Mouse (Mus musculus) macrophage (primary cell): ENCODE data around the gene Aco1. TPM values are rescaled to one million over a fixed set of nuclear protein-coding genes. Genes with fewer than 3 reads are reported as not detected.

Source experiments
- H3K27ac ChIP-seq: fragments of 350-480 bp; formaldehyde crosslinking; 2 replicates; pipeline ENCODE4 v1.9.0; 2021
- H3K36me3 ChIP-seq: fragments of 350-480 bp; formaldehyde crosslinking; 2 replicates; pipeline ENCODE4 v1.9.0; 2021; ENCODE audit errors: inconsistent target
- H3K4me3 ChIP-seq: fragments of 350-480 bp; formaldehyde crosslinking; 2 replicates; pipeline ENCODE4 v1.9.0; 2021; ENCODE audit errors: inconsistent target
- H3K79me2 ChIP-seq: fragments of 350-480 bp; formaldehyde crosslinking; 2 replicates; pipeline ENCODE4 v1.9.0; 2021; ENCODE audit errors: inconsistent target
- WGBS: methylation state at CpG from one replicate; pipeline ENCODE4 v1.1.7; 2026; ENCODE audit warnings: inconsistent platforms; ENCODE audit not compliant: missing documents; 5-methylcytosine and 5-hydroxymethylcytosine counted together
- polyA plus RNA-seq: library from polyadenylated mRNA; stranded (reverse); fragments of 250-400 nt; gene quantifications from 3 replicates; pipeline ENCODE4 v1.2.4, GENCODE M21; 2018; ENCODE audit warnings: inconsistent platforms

The Aco1 gene
- polyA plus RNA-seq, 1 experiment from 2014 or later: 41.5 TPM

DNA sequence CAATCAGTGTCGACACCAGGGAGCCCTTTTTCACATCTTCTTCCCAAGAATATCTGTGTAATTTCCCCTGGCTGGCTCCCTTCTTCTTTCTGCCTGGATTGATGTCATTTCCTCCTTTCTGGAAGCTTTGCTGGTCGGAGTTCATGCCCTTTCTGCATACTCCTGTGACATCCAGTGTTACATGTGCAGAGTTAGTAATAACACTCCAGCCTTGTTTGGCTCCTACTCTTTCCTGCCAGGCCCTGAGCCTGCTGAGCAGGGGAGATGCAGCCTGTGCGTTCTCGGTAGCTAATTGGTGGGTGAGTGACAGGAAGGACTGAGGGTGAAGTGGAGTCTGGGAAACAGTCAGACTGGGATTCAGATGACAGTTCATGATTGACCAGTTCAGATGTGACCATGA lies 31.4 kb downstream of the Aco1 start:
- no peak overlapping the region for H3K27ac ChIP-seq
- 94% methylated on average over 4 of the region's 4 CpGs for WGBS
- no peaks in the 10 kb centered on the region for H3K79me2 ChIP-seq
- H3K36me3 ChIP-seq: peaks cover 39% of the 10 kb centered on the region
- H3K4me3 ChIP-seq: no peak overlapping the region

DNA sequence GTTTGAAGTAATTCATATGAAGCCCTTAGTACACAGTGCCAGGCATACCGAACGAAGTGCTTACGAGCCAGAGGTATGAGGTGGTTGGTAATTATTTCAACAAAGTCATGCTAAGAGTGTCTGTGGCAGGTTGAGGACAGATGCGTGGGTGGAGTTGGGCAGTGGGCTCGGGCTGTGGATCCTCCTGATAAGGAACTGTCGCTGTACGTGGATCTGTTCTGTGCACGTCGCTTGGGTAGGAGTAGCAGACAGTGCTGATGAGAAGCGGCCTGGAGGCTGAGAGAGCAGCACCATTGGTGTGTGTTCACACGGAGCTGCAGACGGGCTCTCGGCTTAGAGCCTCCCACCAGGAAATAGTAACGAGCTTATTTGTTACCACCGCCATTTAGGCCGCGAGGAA lies 35.7 kb downstream of the Aco1 start:
- H3K27ac ChIP-seq: no peak overlapping the region
- no peaks in the 10 kb centered on the region for H3K79me2 ChIP-seq
- peaks cover 70% of the 10 kb centered on the region for H3K36me3 ChIP-seq
- H3K4me3 ChIP-seq: no peak overlapping the region
- WGBS: 88% methylated on average over 17 of the region's 17 CpGs

- WGBS: 93% methylated on average over 5 of the region's 6 CpGs
- no peak overlapping the region for H3K4me3 ChIP-seq
- no peaks in the 10 kb centered on the region for H3K79me2 ChIP-seq
- H3K27ac ChIP-seq: no peak overlapping the region
- H3K36me3 ChIP-seq: peaks cover 83% of the 10 kb centered on the region
Measured at GRCm38 (mm10) chr4:40180046-40180445, 37.2 kb downstream of the Aco1 start.

DNA sequence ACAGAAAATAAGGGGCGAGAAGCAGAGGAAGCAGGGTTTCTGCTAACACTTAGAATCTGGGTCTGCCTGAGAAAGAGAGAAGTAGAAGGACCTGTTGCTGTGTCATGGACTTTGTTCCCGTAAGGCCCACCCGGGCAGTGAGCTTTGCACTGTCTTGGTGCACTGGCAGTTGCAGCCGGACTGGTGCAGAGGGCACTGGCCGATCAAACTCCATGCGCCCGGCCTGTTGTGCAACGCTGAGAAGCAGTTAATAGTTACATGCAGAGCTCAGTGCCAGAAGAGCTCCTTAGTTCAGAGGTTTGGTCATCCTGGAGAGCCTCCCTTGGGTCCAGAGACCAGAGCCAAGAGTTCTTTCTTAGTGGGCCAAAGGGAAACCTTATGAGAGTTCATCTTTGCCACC lies 38.8 kb downstream of the Aco1 start:
- 93% methylated on average over 8 of the region's 8 CpGs for WGBS

DNA sequence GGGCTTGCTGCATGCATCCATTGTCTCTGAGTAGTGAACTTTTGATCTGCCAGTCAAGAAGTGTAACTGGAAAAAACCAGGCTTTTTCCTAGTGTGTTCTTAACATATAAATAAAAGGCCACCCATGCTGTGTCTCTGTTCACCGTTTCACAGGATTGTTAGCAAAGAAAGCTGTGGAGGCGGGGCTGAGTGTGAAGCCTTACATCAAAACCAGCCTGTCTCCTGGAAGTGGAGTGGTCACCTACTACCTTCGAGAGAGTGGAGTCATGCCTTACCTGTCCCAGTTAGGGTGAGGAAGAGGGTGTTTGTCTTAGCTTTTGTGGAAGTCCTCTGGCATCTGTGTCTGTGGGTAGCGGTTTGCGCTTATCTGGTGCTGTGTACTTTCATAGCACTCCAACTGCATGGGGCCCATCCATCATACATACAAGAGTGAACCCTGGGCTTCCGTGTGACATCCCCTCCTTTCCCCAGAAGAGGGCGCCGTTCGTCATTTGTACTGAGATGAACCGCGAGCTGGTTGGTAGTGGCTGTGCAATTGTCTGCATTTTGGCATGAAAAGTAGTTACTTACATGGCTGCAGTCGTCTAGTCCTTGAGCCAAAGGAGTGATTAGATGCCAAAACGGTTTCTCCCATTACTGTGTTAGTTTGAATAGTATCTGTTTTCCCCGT lies 39.9 kb downstream of the Aco1 start:
- Histone ChIP-seq H3K4me3 (no peak overlapping the region), H3K36me3 (peaks cover 84% of the 10 kb centered on the region), H3K79me2 (no peaks in the 10 kb centered on the region), H3K27ac (no peak overlapping the region)
- WGBS: 54% methylated on average over 14 of the region's 14 CpGs

More for the DNA sequence above, 38.8 kb downstream of the Aco1 start:
- no peak overlapping the region for H3K4me3 ChIP-seq
- H3K27ac ChIP-seq: no peak overlapping the region
- H3K79me2 ChIP-seq: no peaks in the 10 kb centered on the region
- peaks cover 83% of the 10 kb centered on the region for H3K36me3 ChIP-seq

- 98% methylated on average over 6 of the region's 6 CpGs for WGBS
- Histone ChIP-seq H3K79me2 (no peaks in the 10 kb centered on the region), H3K36me3 (peaks cover 84% of the 10 kb centered on the region), H3K4me3 (no peak overlapping the region), H3K27ac (no peak overlapping the region)
Measured at GRCm38 (mm10) chr4:40183781-40184180, 40.9 kb downstream of the Aco1 start.

GRCm38 (mm10) chr4:40184470-40184869 lies 41.6 kb downstream of the Aco1 start:
- 96% methylated on average over 5 of the region's 5 CpGs for WGBS
- Histone ChIP-seq H3K79me2 (no peaks in the 10 kb centered on the region), H3K27ac (no peak overlapping the region), H3K36me3 (peaks cover 88% of the 10 kb centered on the region), H3K4me3 (no peak overlapping the region)

DNA sequence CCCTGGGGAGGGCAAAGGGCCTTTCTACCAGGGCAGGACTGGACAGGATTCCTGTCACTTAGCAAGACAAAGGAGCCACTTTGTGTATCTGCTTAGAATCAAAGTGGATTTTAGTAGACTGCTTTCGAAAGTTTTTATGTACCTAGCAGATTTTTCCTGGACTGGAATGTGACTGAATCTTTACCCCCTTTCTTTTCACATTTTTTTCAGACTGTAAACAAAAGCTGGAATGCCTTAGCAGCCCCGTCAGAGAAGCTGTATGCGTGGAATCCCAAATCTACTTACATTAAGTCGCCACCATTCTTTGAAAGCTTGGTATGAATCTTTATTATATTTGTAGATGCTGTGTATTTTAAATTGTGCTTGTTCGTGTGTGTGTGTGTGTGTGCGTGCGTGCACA lies 45.1 kb downstream of the Aco1 start:
- no peak overlapping the region for H3K4me3 ChIP-seq
- no peak overlapping the region for H3K27ac ChIP-seq
- no peaks in the 10 kb centered on the region for H3K79me2 ChIP-seq
- 93% methylated on average over 7 of the region's 7 CpGs for WGBS
- H3K36me3 ChIP-seq: peaks cover 76% of the 10 kb centered on the region

- no peak overlapping the region for H3K27ac ChIP-seq
- no peak overlapping the region for H3K4me3 ChIP-seq
- peaks cover 65% of the 10 kb centered on the region for H3K36me3 ChIP-seq
- no peaks in the 10 kb centered on the region for H3K79me2 ChIP-seq
- 85% methylated on average over 2 of the region's 2 CpGs for WGBS
Measured at GRCm38 (mm10) chr4:40192246-40192645, 49.4 kb downstream of the Aco1 start.

DNA sequence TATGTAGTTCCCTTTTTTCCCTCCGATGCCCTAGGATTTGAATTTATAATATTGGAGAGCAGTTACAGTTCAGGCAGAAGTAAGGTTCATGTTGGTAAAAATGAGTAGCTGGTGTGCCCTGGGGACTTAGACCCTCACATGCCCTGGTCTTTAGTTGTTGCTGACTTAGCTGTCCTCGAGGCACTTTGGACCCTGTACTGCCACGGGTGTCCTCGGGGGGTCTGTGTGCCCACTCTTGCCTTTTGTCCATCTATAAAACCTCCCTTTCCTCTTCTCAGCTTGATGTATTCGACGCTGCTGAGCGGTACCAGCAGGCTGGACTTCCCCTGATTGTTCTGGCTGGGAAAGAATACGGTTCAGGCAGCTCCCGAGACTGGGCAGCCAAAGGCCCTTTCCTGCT lies 50.6 kb downstream of the Aco1 start:
- H3K27ac ChIP-seq: no peak overlapping the region
- WGBS: 73% methylated on average over 9 of the region's 9 CpGs
- no peaks in the 10 kb centered on the region for H3K79me2 ChIP-seq
- no peak overlapping the region for H3K4me3 ChIP-seq
- peaks cover 63% of the 10 kb centered on the region for H3K36me3 ChIP-seq

DNA sequence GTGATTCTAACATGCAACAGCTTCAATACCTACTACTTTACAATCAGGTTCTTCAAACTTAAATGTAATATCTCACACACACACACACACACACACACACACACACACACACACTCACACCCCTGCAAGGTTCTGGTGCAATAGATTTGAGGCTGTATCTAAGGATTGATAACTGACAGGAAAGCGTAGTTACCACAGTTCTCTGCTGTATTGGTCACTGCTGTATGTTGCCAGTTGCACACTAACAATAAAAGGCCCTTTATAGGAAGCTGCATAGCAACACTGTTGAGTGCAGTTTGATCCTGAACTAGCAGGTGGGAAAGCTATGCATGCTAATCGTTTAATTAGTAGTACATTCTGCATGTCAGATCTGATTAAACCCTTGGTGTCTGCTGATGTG lies 52.5 kb downstream of the Aco1 start:
- H3K36me3 ChIP-seq: peaks cover 46% of the 10 kb centered on the region
- H3K4me3 ChIP-seq: no peak overlapping the region
- H3K27ac ChIP-seq: no peak overlapping the region
- WGBS: 100% methylated on average over 2 of the region's 2 CpGs
- H3K79me2 ChIP-seq: no peaks in the 10 kb centered on the region

DNA sequence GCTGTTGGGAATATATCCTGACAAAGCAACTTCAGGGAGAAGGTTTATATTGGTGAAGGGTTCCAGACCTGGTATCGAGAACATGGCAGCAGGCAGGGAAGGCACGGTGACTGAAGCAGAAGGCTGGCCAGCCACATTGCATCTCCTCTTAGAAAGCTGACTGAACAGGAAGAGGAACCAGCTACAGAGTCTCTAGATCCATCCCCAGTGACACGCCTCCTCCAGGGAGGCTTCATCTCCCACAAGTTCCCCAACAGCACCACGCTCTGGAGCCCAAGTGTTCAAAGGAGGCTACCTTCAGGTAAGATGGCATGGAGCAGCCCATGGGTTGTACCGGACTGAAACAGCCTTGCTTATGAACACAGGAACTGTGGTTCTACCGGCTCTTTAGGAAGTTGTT lies 59.3 kb downstream of the Aco1 start:
- H3K27ac ChIP-seq: no peak overlapping the region
- 64% methylated on average over 6 of the region's 6 CpGs for WGBS
- H3K4me3 ChIP-seq: no peak overlapping the region
- no peaks in the 10 kb centered on the region for H3K79me2 ChIP-seq
- peaks cover 48% of the 10 kb centered on the region for H3K36me3 ChIP-seq

DNA sequence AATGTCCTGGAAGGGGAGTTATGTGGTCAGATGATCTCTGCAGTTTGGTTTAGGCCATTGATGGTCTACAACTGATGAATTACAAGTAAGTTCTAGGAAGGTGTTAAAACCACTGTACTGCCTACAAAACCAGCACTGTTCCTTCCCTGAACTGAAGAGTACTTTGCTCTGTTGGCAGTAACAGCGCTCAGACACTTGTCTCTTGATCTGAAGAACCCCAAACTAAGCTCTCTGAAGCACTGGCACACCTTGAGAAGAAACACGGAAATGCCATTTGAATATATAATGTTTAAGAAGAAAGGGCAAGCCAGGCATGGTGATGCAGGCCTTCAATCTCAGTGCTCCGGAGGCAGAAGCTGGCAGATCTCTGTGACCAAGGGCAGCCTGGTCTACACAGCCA lies 61.5 kb downstream of the Aco1 start:
- Histone ChIP-seq H3K36me3 (peaks cover 55% of the 10 kb centered on the region), H3K27ac (no peak overlapping the region), H3K4me3 (no peak overlapping the region), H3K79me2 (no peaks in the 10 kb centered on the region)
- WGBS: 97% methylated on average over 3 of the region's 3 CpGs

DNA sequence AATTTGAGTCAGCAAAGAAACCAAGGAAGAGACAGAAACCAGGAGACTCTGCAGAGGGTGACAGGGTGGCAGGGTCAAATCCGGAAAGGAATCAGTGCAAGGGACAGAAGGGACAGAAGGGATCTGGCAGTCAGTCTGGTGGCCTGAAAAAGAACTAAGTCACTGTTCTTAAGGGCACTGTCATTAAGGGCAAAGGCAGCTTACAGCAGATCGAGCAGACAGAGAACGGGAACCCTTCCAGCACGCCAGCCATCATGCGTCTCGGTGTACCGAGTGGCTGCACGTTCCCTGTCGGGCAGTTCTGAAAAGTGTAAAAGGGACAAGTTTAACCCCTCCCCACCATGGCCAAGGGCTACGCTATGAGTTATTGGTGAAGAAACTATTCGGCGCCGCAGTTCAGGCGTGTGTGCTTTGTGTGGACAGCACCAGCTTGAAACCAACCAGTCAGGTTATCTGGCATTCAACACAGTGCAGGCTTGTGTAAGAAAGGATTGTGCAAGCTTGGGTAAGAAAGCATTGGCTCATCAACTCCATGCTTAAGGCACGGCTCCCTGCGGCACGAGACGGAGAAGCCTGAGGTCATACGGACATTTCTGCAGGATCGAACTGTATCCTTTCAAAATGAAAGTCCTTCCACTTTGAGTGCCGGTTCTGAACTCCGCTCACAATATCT lies 62.5 kb downstream of the Aco1 start:
- no peak overlapping the region for H3K27ac ChIP-seq
- peaks cover 65% of the 10 kb centered on the region for H3K36me3 ChIP-seq
- H3K4me3 ChIP-seq: no peak overlapping the region
- 93% methylated on average over 22 of the region's 22 CpGs for WGBS
- H3K79me2 ChIP-seq: no peaks in the 10 kb centered on the region

DNA sequence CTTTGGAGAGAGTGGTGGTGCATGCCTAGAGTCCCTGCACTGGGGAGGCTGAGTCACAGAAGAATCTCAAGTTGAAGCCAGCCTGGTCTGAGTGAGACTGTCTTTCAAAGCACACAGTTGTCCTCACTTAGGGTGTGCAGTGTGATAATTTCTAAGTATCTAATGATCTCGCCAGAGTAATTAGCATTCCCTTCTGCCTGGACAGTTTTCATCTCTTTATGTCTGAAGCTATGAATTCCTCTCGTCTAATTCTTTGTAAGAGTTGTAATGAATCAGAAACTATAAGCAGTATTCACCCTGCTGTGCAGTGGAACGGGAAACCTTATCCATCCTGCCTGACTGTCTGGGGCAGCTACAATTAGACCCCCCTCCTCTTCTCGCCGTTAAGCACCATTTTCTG lies 64.8 kb downstream of the Aco1 start:
- WGBS: 98% methylated on average over 5 of the region's 5 CpGs
- H3K4me3 ChIP-seq: no peak overlapping the region
- H3K36me3 ChIP-seq: peaks cover 87% of the 10 kb centered on the region
- H3K79me2 ChIP-seq: no peaks in the 10 kb centered on the region
- H3K27ac ChIP-seq: no peak overlapping the region
